Mouse (Mus musculus): ENCODE measurements at regions not wholly inside any gene's neighbourhood (a gene's known extent, or its start where the extent isn't known, plus 50 kb on each side); places are given as distances from the start of the nearest gene placed in this dataset.

- no peak for DNase-seq
Measured at GRCm38 (mm10) chr6:7494299-7494698, 60.4 kb upstream of the Tac1 start.

GRCm38 (mm10) chr6:7496766-7497165 lies 57.9 kb upstream of the Tac1 start:
- DNase-seq = no peak
